Mouse (Mus musculus) bone marrow, adult 2 months (tissue): ENCODE data around the gene Osbpl6.

Source experiments
- CTCF ChIP-seq: fragments of 200-500 bp; IDR thresholded peaks from 2 replicates; pipeline ENCODE4 v1.5.1; 2011; ENCODE audit warnings: low read length, control low read depth; ENCODE audit not compliant: control insufficient read depth, insufficient read depth
- POLR2A ChIP-seq: fragments of 200-500 bp; IDR thresholded peaks from 2 replicates; pipeline ENCODE4 v1.6.1; 2011; ENCODE audit warnings: low read depth, mild to moderate bottlenecking, control low read depth, low read length, borderline replicate concordance; ENCODE audit not compliant: control insufficient read depth

DNA sequence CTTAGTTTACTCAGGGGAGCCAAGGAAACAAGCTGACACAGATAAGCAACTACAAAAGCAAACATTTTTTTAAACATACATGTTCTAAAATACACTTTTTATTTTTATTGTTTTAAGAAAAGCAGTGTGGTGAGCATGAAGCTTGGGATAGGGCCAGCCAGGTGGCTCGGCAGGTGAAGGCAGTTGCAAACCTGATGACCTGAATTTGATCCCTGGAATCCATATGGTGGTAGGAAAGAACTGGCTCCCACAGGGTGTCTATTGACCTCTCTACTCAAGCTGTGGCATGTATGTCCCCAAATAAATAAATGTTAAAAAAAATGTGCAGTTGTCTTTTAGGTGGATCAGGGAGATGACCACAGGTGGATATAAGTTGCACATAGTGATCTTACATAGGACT lies 3.2 kb downstream of the Osbpl6 start:
- TF ChIP-seq CTCF (no peak), POLR2A (no peak)
